ENCODE assay signal across 7 mouse cellular contexts in the genomic region with DNA sequence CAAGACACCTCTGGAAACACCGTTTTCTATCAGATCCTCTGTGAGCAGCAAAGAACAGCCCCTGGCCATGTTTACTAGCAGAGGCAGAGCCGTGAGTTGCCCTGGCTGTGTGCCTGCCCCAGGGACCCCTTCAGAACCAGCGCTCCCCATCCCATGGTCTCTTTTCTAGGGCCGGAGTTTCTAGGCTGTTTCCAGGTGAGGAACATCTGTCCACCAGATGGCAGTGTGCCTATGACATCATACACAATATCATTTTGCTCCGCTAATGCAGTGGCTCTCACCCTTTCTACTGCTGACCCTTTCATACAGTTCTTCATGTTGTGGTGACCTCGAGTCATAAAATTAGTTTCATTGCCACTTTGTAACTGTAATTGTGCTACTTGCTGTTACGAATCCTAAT. TPM values are rescaled to one million over a fixed set of nuclear protein-coding genes. Genes with fewer than 3 reads are reported as not detected.
DNase-seq lines count a peak whose midpoint lies in the region; ATAC-seq and TF ChIP-seq lines count a peak whose summit lies in the region.

No protein-coding gene starts in this region.

- H3K9ac ChIP-seq in liver, embryonic 12.5 days, result no peak overlapping the region
- no peak overlapping the region for H3K9ac ChIP-seq in neural tube, embryonic 13.5 days

- ATAC-seq in liver, embryonic 12.5 days, result no peak
- ATAC-seq in Patski, result no peak
- peak; percentile 40 for ATAC-seq in neural tube, embryonic 13.5 days (ENCODE audit: low read depth)

- no peaks in the 10 kb centered on the region for H3K9me3 ChIP-seq in liver, embryonic 12.5 days (replicated peaks)
- no peaks in the 10 kb centered on the region for H3K9me3 ChIP-seq in neural tube, embryonic 13.5 days

- 32% methylated on average over 7 of the region's 7 CpGs for WGBS in liver, embryonic 12.5 days (ENCODE audit: insufficient replicate concordance)
- 35% methylated on average over 7 of the region's 7 CpGs for WGBS in neural tube, embryonic 13.5 days

- in situ Hi-C loops in Patski (cut with MboI; ENCODE audit: low pct_unique_long_range_greater_than_20kb), result loop anchor here (25.0 kb wide), 1 partner anchor 884 kb away; no protein-coding TSS in a partner anchor

- no peak overlapping the region for H3K27ac ChIP-seq in liver, embryonic 12.5 days
- no peak overlapping the region for H3K27ac ChIP-seq in neural tube, embryonic 13.5 days (replicated peaks)

- H3K4me3 ChIP-seq in liver, embryonic 12.5 days, result no peak overlapping the region
- no peak overlapping the region for H3K4me3 ChIP-seq in neural tube, embryonic 13.5 days

- H3K36me3 ChIP-seq in liver, embryonic 12.5 days, result no peaks in the 10 kb centered on the region
- H3K36me3 ChIP-seq in neural tube, embryonic 13.5 days, result no peaks in the 10 kb centered on the region

- POLR2A ChIA-PET in Patski (lab: Charles Lee), result no interaction called here

- no peak overlapping the region for H3K4me2 ChIP-seq in liver, embryonic 12.5 days
- no peak overlapping the region for H3K4me2 ChIP-seq in neural tube, embryonic 13.5 days

- TF ChIP-seq CTCF in Patski (IDR thresholded peaks at IDR 0.05), result peak; percentile 63

- CTCF ChIA-PET in Patski (lab: Charles Lee), result no interaction called here

- DNase-seq in liver (peak; percentile 34), Patski (ENCODE audit: low read depth, low spot score) (no peak)
- DNase-seq in embryo, embryonic 11 days, result peak; percentile 76
- peak; percentile 68 to 74 for DNase-seq in kidney, postnatal 4 days
- no peak for DNase-seq in cerebellum, postnatal 25 days

- H3K4me1 ChIP-seq in liver, embryonic 12.5 days, result peaks cover 6% of the 10 kb centered on the region
- peaks cover 40% of the 10 kb centered on the region for H3K4me1 ChIP-seq in neural tube, embryonic 13.5 days (replicated peaks)

- H3K27me3 ChIP-seq in liver, embryonic 12.5 days (replicated peaks), result no peaks in the 10 kb centered on the region
- H3K27me3 ChIP-seq in Patski, result no peaks in the 10 kb centered on the region
- peaks cover 27% of the 10 kb centered on the region for H3K27me3 ChIP-seq in neural tube, embryonic 13.5 days

RNA-seq across cellular contexts. Expression of gene Kcnmb1, which starts 34.2 kb away (rescaled TPM):
- 0.11 and 0.18 TPM in 2 replicates for polyA plus RNA-seq in liver, embryonic 12.5 days (2016; fragmentation: Nextera tagmentation; extraction: Ambion mirVana)
- polyA plus RNA-seq in Patski (2021), result not detected
- polyA plus RNA-seq in neural tube, embryonic 13.5 days (2015; fragmentation: Nextera tagmentation; extraction: Ambion mirVana), result 0.45 and 0.85 TPM in 2 replicates

Comparison
In these comparisons a context has a peak if more than half of its experiments do, and no peak if none do; other contexts are left out.
1. DNase-seq: peak in liver (single experiment), embryo, embryonic 11 days (single experiment) and kidney, postnatal 4 days (2 of 2); none in Patski (single experiment) and cerebellum, postnatal 25 days (0 of 2).